Mouse (Mus musculus): ENCODE data around the gene Ppp4r4. TPM values are rescaled to one million over a fixed set of nuclear protein-coding genes. Genes with fewer than 3 reads are reported as not detected.

Gene Ppp4r4
- polyA plus RNA-seq, 1 experiment, result 0.99 TPM

- WGBS, result 28% methylated on average over 5 of the region's 5 CpGs
- H3K4me1 ChIP-seq (ENCODE audit: control insufficient read depth, insufficient read depth, low read length), result no peaks in the 10 kb centered on the region
- H3K27ac ChIP-seq (ENCODE audit: insufficient read depth, low read depth, low read length), result no peak overlapping the region
- no peaks in the 10 kb centered on the region for H3K36me3 ChIP-seq (ENCODE audit: control insufficient read depth, insufficient read depth, low read length)
- peak; percentile 82 for DNase-seq
- no peak overlapping the region for H3K4me3 ChIP-seq (ENCODE audit: insufficient read depth, low read depth, low read length)
- H3K27me3 ChIP-seq (replicated peaks; ENCODE audit: control insufficient read depth, insufficient read depth, low read length), result no peaks in the 10 kb centered on the region
- TF ChIP-seq CTCF (conservative IDR thresholded peaks at IDR 0.05; ENCODE audit: insufficient read depth, insufficient read length, low read depth, low read length) (peak; percentile 75), POLR2A (IDR thresholded peaks at IDR 0.05; ENCODE audit: low read depth, low read length) (no peak)
These were observed 39.3 kb upstream of the Ppp4r4 start for GRCm38 (mm10) chr12:103492767-103493166.

DNA sequence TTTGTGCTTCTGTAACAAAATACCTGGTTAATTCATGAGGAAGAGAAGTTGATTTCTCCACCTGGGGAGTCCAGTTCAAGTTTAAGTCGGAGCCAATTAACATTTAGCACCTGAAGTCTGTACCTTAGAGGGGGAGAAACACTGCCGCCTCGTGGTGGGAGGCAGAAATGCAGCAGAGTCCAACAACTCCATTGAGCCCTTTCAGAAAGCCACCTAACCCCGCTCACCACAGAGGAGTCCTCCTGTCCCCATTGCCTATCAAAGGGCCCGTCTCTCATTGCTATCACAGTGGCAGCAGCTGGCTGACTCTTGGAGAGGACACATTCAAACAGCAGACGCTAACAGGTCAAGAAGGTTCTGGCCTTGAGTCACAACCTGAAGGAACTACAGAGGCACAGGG, 37.6 kb upstream of the Ppp4r4 start:
- no peaks in the 10 kb centered on the region for H3K27me3 ChIP-seq (replicated peaks; ENCODE audit: control insufficient read depth, insufficient read depth, low read length)
- TF ChIP-seq POLR2A (IDR thresholded peaks at IDR 0.05; ENCODE audit: low read depth, low read length) (no peak), CTCF (conservative IDR thresholded peaks at IDR 0.05; ENCODE audit: insufficient read depth, insufficient read length, low read depth, low read length) (peak; percentile 86)
- DNase-seq, result peak; percentile 57
- no peaks in the 10 kb centered on the region for H3K4me1 ChIP-seq (ENCODE audit: control insufficient read depth, insufficient read depth, low read length)
- H3K27ac ChIP-seq (ENCODE audit: insufficient read depth, low read depth, low read length), result no peak overlapping the region
- H3K36me3 ChIP-seq (ENCODE audit: control insufficient read depth, insufficient read depth, low read length), result no peaks in the 10 kb centered on the region
- H3K4me3 ChIP-seq (ENCODE audit: insufficient read depth, low read depth, low read length), result no peak overlapping the region
- WGBS, result 12% methylated on average over 6 of the region's 6 CpGs

DNA sequence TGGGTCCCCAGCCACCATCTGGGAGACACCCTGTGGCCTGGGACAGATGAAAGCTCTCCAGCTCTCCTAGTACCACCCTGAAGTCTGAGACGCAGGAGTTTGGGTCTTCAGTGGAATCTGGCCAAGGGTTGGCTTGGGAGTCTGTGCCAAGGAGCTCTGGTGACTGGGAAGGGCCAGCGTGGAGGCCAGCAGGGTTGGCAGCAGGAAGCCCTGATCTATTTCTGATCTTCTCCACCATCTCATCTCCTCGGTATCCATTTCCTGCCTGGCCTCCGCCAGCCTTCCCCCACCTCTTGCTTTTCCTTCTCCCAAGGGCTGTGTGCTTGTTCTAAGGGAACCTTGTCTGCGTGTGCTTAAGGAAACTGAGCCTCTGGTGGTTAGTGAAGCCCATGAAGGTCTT, 33.3 kb upstream of the Ppp4r4 start:
- no peaks in the 10 kb centered on the region for H3K4me1 ChIP-seq (ENCODE audit: control insufficient read depth, insufficient read depth, low read length)
- no peak overlapping the region for H3K4me3 ChIP-seq (ENCODE audit: insufficient read depth, low read depth, low read length)
- no peak overlapping the region for H3K27ac ChIP-seq (ENCODE audit: insufficient read depth, low read depth, low read length)
- H3K36me3 ChIP-seq (ENCODE audit: control insufficient read depth, insufficient read depth, low read length), result no peaks in the 10 kb centered on the region
- no peak for DNase-seq
- no peaks in the 10 kb centered on the region for H3K27me3 ChIP-seq (replicated peaks; ENCODE audit: control insufficient read depth, insufficient read depth, low read length)
- WGBS, result 59% methylated on average over 5 of the region's 5 CpGs
- no peak for TF ChIP-seq POLR2A (IDR thresholded peaks at IDR 0.05; ENCODE audit: low read depth, low read length)
- TF ChIP-seq CTCF (conservative IDR thresholded peaks at IDR 0.05; ENCODE audit: insufficient read depth, insufficient read length, low read depth, low read length), result no peak

- Histone ChIP-seq H3K36me3 (ENCODE audit: control insufficient read depth, insufficient read depth, low read length) (no peaks in the 10 kb centered on the region), H3K27me3 (replicated peaks; ENCODE audit: control insufficient read depth, insufficient read depth, low read length) (no peaks in the 10 kb centered on the region), H3K4me3 (ENCODE audit: insufficient read depth, low read depth, low read length) (no peak overlapping the region), H3K27ac (ENCODE audit: insufficient read depth, low read depth, low read length) (no peak overlapping the region), H3K4me1 (ENCODE audit: control insufficient read depth, insufficient read depth, low read length) (no peaks in the 10 kb centered on the region)
- no peak for TF ChIP-seq POLR2A (IDR thresholded peaks at IDR 0.05; ENCODE audit: low read depth, low read length)
- TF ChIP-seq CTCF (conservative IDR thresholded peaks at IDR 0.05; ENCODE audit: insufficient read depth, insufficient read length, low read depth, low read length), result peak; percentile 16; the same call in 1 of the 2 replicates
- no peak for DNase-seq
- 88% methylated on average over 2 of the region's 2 CpGs for WGBS
These were observed 32.8 kb upstream of the Ppp4r4 start for GRCm38 (mm10) chr12:103499261-103499660.

GRCm38 (mm10) chr12:103503300-103503699, 28.8 kb upstream of the Ppp4r4 start:
- TF ChIP-seq CTCF (conservative IDR thresholded peaks at IDR 0.05; ENCODE audit: insufficient read depth, insufficient read length, low read depth, low read length) (no peak), POLR2A (IDR thresholded peaks at IDR 0.05; ENCODE audit: low read depth, low read length) (no peak)
- H3K4me3 ChIP-seq (ENCODE audit: insufficient read depth, low read depth, low read length), result no peak overlapping the region
- no peak overlapping the region for H3K27ac ChIP-seq (ENCODE audit: insufficient read depth, low read depth, low read length)
- no peak for DNase-seq
- H3K4me1 ChIP-seq (ENCODE audit: control insufficient read depth, insufficient read depth, low read length), result no peaks in the 10 kb centered on the region
- no peaks in the 10 kb centered on the region for H3K27me3 ChIP-seq (replicated peaks; ENCODE audit: control insufficient read depth, insufficient read depth, low read length)
- WGBS, result 82% methylated on average over 3 of the region's 3 CpGs
- H3K36me3 ChIP-seq (ENCODE audit: control insufficient read depth, insufficient read depth, low read length), result no peaks in the 10 kb centered on the region

GRCm38 (mm10) chr12:103504402-103504801, 27.7 kb upstream of the Ppp4r4 start:
- Histone ChIP-seq H3K4me1 (ENCODE audit: control insufficient read depth, insufficient read depth, low read length) (no peaks in the 10 kb centered on the region), H3K27me3 (replicated peaks; ENCODE audit: control insufficient read depth, insufficient read depth, low read length) (no peaks in the 10 kb centered on the region), H3K36me3 (ENCODE audit: control insufficient read depth, insufficient read depth, low read length) (no peaks in the 10 kb centered on the region), H3K4me3 (ENCODE audit: insufficient read depth, low read depth, low read length) (no peak overlapping the region), H3K27ac (ENCODE audit: insufficient read depth, low read depth, low read length) (no peak overlapping the region)
- no peak for DNase-seq
- 72% methylated on average over 3 of the region's 3 CpGs for WGBS
- TF ChIP-seq POLR2A (IDR thresholded peaks at IDR 0.05; ENCODE audit: low read depth, low read length) (no peak), CTCF (conservative IDR thresholded peaks at IDR 0.05; ENCODE audit: insufficient read depth, insufficient read length, low read depth, low read length) (no peak)

DNA sequence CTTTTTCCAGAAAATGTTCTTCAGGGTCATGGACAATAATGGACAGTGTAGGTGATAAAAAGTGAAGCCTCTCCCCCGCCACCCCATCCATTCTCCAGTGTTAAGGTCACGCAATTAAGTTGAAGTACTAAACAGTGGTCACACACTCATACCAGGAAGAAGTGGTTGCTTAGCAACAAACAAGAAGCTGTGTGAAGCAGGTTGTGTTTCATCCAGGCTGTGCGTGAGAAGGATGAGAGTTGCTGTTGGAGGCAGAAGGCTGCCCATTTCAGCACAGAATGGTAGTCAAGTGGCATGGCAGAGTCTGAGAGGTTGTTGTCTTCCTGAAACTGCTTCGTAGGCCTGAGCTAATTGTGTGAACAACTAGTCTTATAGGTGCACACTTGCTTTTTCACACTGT, 23.7 kb upstream of the Ppp4r4 start:
- H3K4me1 ChIP-seq (ENCODE audit: control insufficient read depth, insufficient read depth, low read length), result no peaks in the 10 kb centered on the region
- H3K27me3 ChIP-seq (replicated peaks; ENCODE audit: control insufficient read depth, insufficient read depth, low read length), result no peaks in the 10 kb centered on the region
- H3K27ac ChIP-seq (ENCODE audit: insufficient read depth, low read depth, low read length), result no peak overlapping the region
- DNase-seq, result no peak
- WGBS, result 73% methylated on average over 4 of the region's 4 CpGs
- H3K36me3 ChIP-seq (ENCODE audit: control insufficient read depth, insufficient read depth, low read length), result no peaks in the 10 kb centered on the region
- no peak overlapping the region for H3K4me3 ChIP-seq (ENCODE audit: insufficient read depth, low read depth, low read length)
- TF ChIP-seq POLR2A (IDR thresholded peaks at IDR 0.05; ENCODE audit: low read depth, low read length) (no peak), CTCF (conservative IDR thresholded peaks at IDR 0.05; ENCODE audit: insufficient read depth, insufficient read length, low read depth, low read length) (no peak)

GRCm38 (mm10) chr12:103509893-103510292, 22.2 kb upstream of the Ppp4r4 start:
- TF ChIP-seq POLR2A (IDR thresholded peaks at IDR 0.05; ENCODE audit: low read depth, low read length) (no peak), CTCF (conservative IDR thresholded peaks at IDR 0.05; ENCODE audit: insufficient read depth, insufficient read length, low read depth, low read length) (no peak)
- DNase-seq, result no peak

More at GRCm38 (mm10) chr12:103509893-103510292, 22.2 kb upstream of the Ppp4r4 start:
- H3K36me3 ChIP-seq (ENCODE audit: control insufficient read depth, insufficient read depth, low read length), result no peaks in the 10 kb centered on the region
- WGBS, result 91% methylated on average over 8 of the region's 8 CpGs
- H3K4me3 ChIP-seq (ENCODE audit: insufficient read depth, low read depth, low read length), result no peak overlapping the region
- no peaks in the 10 kb centered on the region for H3K27me3 ChIP-seq (replicated peaks; ENCODE audit: control insufficient read depth, insufficient read depth, low read length)
- H3K4me1 ChIP-seq (ENCODE audit: control insufficient read depth, insufficient read depth, low read length), result no peaks in the 10 kb centered on the region
- no peak overlapping the region for H3K27ac ChIP-seq (ENCODE audit: insufficient read depth, low read depth, low read length)
